Mouse (Mus musculus) heart, adult 11 months (tissue): ENCODE measurements at regions not wholly inside any gene's neighbourhood (a gene's known extent, or its start where the extent isn't known, plus 50 kb on each side); places are given as distances from the start of the nearest gene placed in this dataset.

Experiments used
- DNase-seq: peaks from one replicate; pipeline ENCODE4 v3.0.0; 2022

- peak; percentile 5 for DNase-seq
Measured at GRCm38 (mm10) chr2:74178106-74178505, 267.0 kb upstream of the Atp5g3 start.

DNA sequence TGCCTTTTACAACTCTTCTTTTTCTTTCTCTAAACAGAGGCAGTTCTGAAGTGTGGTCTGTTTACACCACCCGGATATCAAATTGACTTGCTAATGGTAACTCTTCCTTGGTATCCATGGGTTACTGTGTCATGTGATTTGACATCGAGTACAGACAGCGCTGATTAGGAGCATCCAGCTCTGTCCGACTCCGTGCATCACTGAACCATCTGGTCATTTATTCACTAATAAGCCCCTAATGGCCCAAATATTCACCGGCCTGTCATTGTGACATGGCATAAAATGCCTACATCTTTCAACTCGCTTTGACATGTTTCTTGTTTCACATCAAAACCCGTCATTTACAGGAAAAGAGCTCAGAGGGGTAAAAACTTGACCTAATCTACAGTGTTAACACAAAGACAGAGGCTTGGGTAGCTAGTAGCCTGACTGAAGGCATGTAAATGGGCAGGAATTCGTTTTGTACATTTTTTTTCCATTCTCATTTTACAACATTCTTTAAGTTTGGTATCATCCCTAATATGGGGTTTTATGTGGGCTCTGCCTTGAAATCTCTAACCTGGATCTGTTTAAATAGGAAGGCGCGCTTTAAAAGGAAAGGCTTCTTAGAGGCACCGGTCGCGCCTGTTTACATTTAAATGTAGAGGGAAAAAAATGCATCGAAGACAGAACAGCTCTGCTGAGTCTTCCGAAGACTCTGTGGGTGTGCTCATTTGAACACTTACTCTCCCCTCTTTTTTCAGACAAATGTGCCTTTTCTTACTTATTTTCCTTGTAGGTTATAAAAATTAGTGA lies 257.8 kb upstream of the Atp5g3 start:
- peak; percentile 21 for DNase-seq

- peak; percentile 80 for DNase-seq
Measured at GRCm38 (mm10) chr2:74168307-74168706, 257.2 kb upstream of the Atp5g3 start.

GRCm38 (mm10) chr2:74154062-74154461 lies 242.9 kb upstream of the Atp5g3 start:
- peak; percentile 43 for DNase-seq

- DNase-seq, result peak; percentile 68
Measured at GRCm38 (mm10) chr2:74153247-74153850, 242.2 kb upstream of the Atp5g3 start.

GRCm38 (mm10) chr2:74152534-74153246 lies 241.6 kb upstream of the Atp5g3 start:
- DNase-seq, result peak; percentile 17

DNA sequence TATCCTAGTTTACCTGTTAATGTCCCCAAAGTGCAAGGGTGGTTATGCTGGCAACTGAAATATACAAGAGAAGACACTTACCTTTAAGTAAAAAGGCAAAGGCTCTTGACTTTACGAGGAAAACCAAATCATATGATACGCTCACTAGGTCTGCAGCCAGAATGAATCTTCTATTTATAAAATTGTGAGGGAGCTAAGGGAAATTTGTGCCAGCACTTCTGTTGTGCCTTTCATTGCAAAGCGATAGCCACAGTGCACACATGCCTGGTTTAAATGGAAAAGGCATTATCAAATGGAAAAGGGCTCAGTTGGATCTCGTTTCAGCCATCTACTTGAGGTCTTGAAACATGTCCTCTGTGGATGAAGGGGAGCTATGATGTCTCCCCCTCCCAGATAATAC lies 236.1 kb upstream of the Atp5g3 start:
- DNase-seq, result peak; percentile 35

DNA sequence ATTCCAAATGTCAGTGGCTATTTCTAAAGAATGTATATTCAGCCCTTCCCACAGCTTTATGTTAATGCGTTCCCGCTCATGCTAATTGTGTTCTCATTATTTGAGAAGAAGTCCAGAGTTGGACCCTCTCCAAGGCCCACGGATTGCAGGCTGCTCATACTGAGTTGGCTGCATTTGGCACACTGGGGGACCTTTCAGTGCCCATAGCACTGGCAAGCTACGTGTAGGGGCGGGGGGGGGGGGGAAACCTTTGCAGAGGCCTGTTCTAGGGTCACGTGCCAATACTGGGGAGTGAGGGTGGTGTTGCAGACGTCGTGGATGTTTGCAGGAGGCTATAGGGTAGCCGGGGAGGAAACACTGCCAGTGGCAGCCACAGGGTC lies 225.5 kb upstream of the Atp5g3 start:
- peak; percentile 61 for DNase-seq

DNA sequence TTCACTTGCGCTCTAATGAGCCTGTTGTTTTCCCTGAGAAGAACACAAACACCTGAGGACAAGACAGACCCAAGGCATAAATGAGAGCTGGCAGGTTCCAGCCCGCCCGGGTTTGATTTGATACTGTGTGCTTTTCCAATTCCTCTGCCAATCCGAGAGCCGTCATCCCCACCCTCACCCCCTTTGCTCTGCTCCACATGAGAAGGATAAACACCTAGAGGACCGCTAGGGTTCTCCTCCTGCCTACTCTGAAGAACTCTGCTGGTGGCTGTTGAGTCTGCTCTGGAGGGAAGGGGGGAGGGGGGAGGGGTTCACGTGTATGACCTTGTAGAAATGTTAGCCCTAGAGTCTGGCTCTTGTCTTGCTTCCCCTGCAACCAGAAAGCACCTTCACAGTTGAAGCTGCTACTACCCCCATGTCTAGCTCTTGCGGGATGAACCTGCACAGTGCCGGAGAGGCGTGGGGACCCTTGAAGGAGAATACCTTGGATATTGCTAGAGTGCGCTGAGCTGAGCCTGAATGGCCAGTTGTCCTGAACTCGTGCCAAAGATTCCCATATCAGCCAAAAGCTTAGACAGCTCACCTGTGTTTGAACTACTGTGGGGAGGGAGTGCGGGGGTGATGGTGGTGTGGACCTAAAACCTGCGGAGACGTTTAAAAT lies 225.0 kb upstream of the Atp5g3 start:
- DNase-seq, result peak; percentile 74

- DNase-seq, result peak; percentile 71
Measured at GRCm38 (mm10) chr2:74130141-74130588, 219.0 kb upstream of the Atp5g3 start.

- peak; percentile 66 for DNase-seq
Measured at GRCm38 (mm10) chr2:74128782-74129538, 217.8 kb upstream of the Atp5g3 start.

DNA sequence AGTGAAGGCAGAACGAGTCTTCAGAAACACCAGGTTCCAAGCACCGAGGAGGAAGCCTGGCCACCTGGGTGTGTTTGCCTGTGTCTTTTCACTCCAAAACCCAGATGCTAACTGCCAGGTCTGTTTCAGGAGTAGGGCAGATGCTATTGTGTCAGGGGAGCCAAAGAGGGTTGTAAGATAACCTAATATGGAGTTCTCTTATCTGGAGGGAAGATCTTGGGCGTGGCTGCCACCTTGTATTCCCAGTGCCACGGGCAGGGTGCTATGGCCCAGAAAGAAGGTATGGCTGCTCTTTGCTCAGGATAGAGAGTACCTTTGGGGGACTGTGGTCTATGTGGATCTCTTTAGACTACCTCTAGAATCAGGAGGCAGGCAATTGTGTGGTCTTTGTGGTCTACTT lies 216.0 kb upstream of the Atp5g3 start:
- peak; percentile 71 for DNase-seq

DNA sequence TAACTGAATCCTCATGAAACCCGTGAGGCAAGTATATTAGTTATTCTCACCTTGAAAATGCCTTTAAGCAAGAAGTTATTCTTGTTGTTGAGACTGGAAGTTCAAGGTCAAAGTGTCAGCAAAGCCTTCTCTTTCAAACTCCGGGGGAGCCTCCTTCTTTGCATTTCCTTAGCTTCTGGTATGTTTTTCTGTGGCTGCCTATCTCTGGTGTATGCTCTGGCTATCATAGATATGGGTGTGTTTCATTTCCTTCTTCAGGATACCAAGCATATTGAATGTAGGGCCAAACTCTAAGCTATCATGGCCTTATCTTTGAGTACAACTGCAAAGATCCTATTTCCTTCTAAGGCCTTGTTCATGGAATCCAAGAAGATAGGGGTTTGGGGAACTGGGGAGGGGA lies 213.1 kb upstream of the Atp5g3 start:
- DNase-seq, result peak; percentile 44

DNA sequence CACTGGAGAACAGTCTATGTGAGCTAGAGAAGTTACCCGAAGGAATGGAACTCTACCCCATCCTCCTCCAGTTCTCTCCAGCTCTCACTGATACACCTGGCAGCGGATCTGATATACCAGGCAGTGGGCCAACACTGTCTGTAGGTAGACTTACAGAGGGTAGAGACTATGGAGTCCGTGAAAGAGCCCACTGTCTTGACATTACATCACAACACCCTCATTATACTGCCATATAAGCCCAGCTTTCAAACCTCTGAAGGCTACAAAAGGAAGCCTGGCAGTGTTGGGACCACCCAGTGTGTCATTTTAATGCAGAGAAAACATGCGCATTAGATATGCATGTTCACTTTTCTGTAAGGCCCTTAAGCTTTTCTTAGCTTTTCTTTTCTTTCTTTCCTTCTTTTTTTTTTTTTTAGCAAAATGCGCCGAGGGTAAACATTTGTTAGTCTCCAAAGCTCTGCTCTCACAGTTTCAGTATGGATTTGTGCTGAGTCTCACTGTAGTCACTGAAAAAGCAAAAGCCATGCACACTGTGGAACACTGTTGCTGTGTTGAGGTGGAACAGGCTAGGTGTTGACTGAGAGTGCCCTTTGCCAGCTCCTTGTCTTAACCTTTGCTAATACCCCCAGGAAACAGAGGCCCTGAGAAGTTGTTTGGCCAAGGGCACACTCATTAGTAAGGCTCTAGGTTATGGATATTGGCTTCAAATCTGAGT lies 212.4 kb upstream of the Atp5g3 start:
- DNase-seq, result peak; percentile 21

DNA sequence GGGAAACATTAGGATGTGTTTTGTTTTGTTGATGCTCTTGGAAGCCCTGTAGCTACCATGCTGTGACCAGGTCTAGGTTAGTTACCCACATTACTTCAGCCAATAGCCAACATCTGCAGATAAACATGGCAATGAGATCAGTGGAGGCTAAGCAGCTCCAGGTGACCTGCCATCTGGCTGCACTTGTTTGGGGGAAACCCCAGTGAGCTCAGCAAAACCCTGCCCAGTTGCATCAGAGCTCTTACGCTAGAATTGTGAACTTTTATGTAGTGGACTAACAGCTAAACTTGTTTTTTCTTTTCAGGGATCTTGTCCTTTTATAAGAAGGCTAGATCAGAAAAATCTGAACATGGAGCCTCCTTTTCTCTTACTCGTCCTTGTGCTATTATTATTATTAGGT lies 211.8 kb upstream of the Atp5g3 start:
- peak; percentile 15 for DNase-seq

DNA sequence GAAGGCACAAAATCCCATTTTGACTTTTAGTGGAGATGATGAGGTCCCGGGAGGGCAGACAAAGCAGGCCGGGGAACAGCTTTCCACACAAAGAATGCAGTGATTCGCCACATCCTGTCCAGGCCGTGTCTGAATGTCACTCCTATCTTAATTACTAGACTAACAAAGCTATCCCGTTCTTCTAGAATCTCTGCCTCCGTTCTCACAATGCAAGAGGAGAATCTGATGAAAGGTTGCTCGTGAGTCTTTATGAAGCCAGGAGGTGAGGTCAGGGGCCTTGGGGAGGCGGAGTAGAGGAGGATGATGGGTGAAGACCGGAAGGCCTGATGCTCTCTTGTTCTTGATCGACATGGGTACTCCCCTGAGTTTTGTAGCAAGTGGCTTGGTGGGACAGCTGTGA lies 208.9 kb upstream of the Atp5g3 start:
- peak; percentile 82 for DNase-seq

DNA sequence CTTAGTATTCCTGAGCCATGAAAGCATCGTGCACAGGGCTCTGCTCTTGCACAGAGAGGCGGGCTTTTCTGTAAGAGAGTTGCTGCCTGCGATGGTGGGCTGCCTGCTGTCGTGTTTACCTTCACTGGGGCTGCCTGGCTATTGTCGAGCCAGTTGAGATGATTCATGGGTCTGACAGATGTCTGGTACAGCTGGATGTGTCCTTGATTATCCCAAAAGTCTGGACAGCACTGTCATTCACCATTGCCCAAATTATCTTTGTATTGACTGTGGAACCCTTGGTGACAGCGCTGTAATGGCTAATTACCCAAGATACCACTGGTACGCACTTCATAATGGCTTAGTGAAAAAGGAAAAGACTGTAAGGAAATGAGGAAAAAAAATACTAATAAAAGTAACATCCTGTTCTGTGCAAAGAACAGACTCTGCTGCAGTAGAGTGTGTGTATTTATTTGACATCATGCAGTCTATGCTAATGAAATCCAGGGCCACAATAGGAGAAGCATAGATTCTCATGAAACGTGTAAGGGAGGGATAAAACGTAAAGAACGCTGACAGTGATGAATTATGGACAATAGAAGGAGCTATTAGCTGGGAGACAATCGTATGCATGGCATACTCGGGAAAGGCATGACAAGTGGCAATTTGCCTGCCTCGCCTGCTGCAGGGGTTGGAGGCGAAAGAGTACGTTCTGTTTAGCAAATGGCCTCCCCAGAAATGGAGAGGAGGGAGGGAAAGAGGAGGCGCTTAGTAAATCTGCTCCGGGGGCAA lies 208.2 kb upstream of the Atp5g3 start:
- DNase-seq, result peak; percentile 57

DNA sequence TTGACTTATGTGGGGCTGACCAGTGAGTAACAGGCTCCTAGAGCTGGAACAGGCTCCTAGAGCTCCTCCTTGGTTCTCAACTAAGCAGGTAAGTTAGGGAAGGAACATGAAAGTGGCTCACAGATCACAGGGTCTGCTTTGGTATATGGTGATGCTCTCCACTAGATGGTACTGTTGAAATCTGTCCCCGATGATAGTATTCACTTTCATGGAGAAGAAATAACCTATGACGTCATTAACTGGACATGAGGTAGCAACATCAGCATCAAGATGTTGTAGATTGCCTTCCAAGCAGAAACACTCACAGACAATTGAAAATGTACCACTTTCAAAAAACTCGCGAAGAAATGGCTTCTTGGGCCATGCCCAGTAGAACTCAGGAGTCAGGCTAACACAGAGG lies 195.3 kb upstream of the Atp5g3 start:
- no peak for DNase-seq

GRCm38 (mm10) chr2:74099671-74100372 lies 188.7 kb upstream of the Atp5g3 start:
- DNase-seq, result no peak

DNA sequence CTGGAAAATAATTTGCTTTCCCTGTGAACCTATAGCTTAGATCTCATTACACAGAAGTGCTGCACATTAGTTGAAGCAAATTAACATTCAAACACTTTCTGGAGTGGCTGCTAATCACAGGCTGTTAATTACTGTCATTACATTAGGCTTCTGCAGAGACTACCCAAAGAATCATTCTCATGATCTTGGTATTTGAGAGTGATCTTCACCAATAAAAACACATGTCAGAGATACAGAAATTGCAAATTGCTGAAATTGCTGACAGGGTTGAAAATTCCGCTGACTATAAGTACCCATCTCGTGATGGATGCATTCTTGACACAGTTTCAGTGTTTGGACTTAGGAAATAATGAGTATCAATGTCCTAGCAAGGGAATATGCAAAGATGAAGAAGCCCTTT lies 185.7 kb upstream of the Atp5g3 start:
- DNase-seq, result no peak
